Mouse (Mus musculus) midbrain, embryonic 15.5 days (tissue): ENCODE measurements at regions not wholly inside any gene's neighbourhood (a gene's known extent, or its start where the extent isn't known, plus 50 kb on each side); places are given as distances from the start of the nearest gene placed in this dataset.

Source experiments
- ATAC-seq: fragments of 200-750 bp; cut with Nextera tagmentation; replicated peaks from 2 replicates; pipeline ENCODE4 v1.8.0; 2017; ENCODE audit warnings: moderate TSS enrichment
- H3K27ac ChIP-seq: fragments of 300-500 bp; sonication (generic); 2 replicates; pipeline ENCODE4 v1.5.1; 2015; ENCODE audit warnings: mild to moderate bottlenecking, inconsistent platforms
- H3K27me3 ChIP-seq: fragments of 300-500 bp; sonication (generic); replicated peaks from 2 replicates; pipeline ENCODE4 v1.6.1; 2015; ENCODE audit warnings: inconsistent platforms
- H3K36me3 ChIP-seq: fragments of 300-500 bp; sonication (generic); replicated peaks from 2 replicates; pipeline ENCODE4 v1.6.1; 2015; ENCODE audit warnings: inconsistent platforms
- H3K4me1 ChIP-seq: fragments of 300-500 bp; sonication (generic); 2 replicates; pipeline ENCODE4 v1.6.1; 2015; ENCODE audit warnings: inconsistent platforms
- H3K4me2 ChIP-seq: fragments of 300-500 bp; sonication (generic); 2 replicates; pipeline ENCODE4 v1.6.1; 2015; ENCODE audit warnings: inconsistent platforms, mild to moderate bottlenecking, moderate library complexity
- H3K4me3 ChIP-seq: fragments of 300-500 bp; sonication (generic); 2 replicates; pipeline ENCODE4 v1.5.1; 2015; ENCODE audit warnings: mild to moderate bottlenecking, inconsistent platforms
- H3K9ac ChIP-seq: fragments of 300-500 bp; sonication (generic); 2 replicates; pipeline ENCODE4 v1.6.1; 2015; ENCODE audit warnings: mild to moderate bottlenecking, inconsistent platforms
- H3K9me3 ChIP-seq: fragments of 300-500 bp; sonication (generic); 2 replicates; pipeline ENCODE4 v1.6.1; 2016; ENCODE audit warnings: inconsistent platforms
- WGBS: fragments of 180-500 bp; shearing (Covaris S2); methylation state at CpG from one replicate; pipeline ENCODE4 v1.1.7; 2015; ENCODE audit warnings: mixed read lengths; 5-methylcytosine and 5-hydroxymethylcytosine counted together

DNA sequence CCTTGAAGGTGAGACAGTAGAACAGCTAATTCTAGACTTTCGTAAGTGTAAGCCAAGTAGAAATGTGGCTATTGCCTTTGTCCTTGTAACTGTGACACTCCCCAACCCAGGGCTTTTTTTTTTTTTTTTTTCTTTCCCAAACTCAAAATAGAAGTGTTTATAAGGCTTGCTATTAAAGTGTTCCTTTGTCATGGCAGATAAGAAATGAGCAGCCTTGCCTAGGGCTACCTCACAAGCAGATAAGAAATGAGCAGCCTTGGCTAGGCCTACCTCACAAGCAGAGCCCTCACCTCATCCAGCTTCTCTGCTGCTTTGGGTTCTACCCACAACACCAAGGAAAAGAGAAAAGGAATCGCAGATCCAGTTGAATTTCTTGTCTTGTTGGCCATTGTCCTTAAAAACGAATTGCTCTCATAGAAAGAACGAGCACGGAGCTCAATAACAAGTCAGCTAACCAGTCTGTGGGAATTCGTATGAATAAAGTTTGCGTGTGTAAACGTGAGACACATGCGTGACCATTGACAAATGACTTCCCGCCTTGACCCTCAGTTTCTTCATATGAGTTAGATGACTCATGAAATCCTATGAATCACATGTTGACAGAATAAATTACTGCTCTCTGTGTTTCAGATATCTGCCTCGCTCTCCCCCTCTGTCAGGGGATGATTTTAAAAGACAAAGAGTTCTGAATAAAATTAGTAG is 192.6 kb upstream of the Kbtbd8 start:
- ATAC-seq = no peak
- no peak overlapping the region for H3K4me3 ChIP-seq
- no peaks in the 10 kb centered on the region for H3K27me3 ChIP-seq
- H3K9me3 ChIP-seq = no peaks in the 10 kb centered on the region
- H3K4me1 ChIP-seq = no peaks in the 10 kb centered on the region
- 93% methylated on average over 11 of the region's 11 CpGs for WGBS
- H3K9ac ChIP-seq = no peak overlapping the region
- H3K36me3 ChIP-seq = no peaks in the 10 kb centered on the region
- no peak overlapping the region for H3K4me2 ChIP-seq
- no peak overlapping the region for H3K27ac ChIP-seq

DNA sequence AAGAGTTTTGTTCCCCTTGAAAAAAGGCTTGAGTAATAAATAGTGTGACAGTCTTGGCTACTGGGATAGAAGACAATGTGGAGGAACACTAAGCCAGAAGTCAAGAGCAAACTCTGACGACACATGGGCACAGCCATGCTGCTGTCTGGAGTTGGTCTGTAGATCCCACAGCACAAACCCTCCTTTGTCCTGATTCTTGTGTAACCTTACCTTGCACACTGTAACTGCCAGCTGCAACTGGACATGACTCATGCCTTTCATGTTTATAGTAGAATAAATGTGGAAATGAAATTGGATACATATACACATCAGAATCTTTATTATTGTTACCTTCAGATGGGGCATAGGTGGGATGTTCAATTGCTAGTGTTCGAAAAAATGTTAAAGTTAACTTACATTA is 195.3 kb upstream of the Kbtbd8 start:
- Histone ChIP-seq H3K4me3 (no peak overlapping the region), H3K27me3 (no peaks in the 10 kb centered on the region), H3K4me2 (no peak overlapping the region), H3K9ac (no peak overlapping the region), H3K9me3 (no peaks in the 10 kb centered on the region), H3K4me1 (no peaks in the 10 kb centered on the region), H3K27ac (no peak overlapping the region), H3K36me3 (no peaks in the 10 kb centered on the region)
- ATAC-seq = no peak
- whole genome bisulfite sequencing = 87% methylated on average over 2 of the region's 2 CpGs

DNA sequence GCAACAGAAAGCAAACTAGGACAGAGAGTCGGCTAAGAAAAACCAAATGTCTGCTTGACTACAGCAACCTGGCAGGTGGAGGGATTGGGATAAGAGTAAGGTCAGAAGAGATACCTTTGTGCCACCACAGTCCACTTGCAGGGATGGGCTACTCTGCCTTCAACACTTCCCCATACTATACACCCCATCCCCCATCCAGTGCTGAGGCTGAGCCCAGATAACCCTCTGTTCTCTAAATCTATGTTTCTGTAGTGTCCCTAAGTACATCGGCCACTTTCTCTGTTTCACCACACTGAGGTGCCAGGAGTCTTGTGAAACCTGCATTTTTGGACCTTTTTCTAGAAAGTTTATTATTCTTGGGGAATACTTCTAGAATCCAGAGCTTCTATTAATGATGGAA is 196.3 kb upstream of the Kbtbd8 start:
- no peaks in the 10 kb centered on the region for H3K36me3 ChIP-seq
- H3K9me3 ChIP-seq = no peaks in the 10 kb centered on the region
- no peaks in the 10 kb centered on the region for H3K27me3 ChIP-seq
- no peak for ATAC-seq
- no peak overlapping the region for H3K4me2 ChIP-seq
- no peak overlapping the region for H3K4me3 ChIP-seq
- H3K4me1 ChIP-seq = no peaks in the 10 kb centered on the region
- H3K9ac ChIP-seq = no peak overlapping the region
- 96% methylated on average over 2 of the region's 2 CpGs for WGBS
- no peak overlapping the region for H3K27ac ChIP-seq

DNA sequence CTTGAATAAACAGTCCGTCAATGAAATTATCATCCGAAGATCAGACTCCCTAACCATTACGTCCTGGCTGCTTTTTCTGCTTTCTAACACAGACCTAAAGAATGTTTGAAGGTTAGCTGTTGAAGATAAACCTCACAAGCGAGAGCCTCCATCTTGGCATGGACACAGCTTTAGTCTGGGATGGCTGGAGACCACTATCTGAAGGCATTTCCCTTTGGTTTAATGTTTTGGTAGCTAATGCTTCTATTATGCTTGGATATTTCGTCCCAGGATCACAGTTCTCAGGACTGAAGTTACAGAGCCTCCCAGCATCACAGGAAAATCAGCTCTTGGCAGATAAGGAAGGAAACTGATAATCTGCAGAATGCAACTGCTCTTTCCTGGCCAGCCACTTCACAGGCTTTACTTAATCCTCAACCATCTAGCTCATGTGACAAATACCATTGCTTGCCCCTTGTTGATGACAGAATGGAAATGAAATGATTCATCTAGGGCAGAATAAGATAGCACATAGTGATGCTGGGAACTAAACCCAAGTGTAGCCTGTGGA is 197.8 kb upstream of the Kbtbd8 start:
- Histone ChIP-seq H3K9me3 (no peaks in the 10 kb centered on the region), H3K4me3 (no peak overlapping the region), H3K4me1 (no peaks in the 10 kb centered on the region), H3K4me2 (no peak overlapping the region), H3K27ac (no peak overlapping the region), H3K36me3 (no peaks in the 10 kb centered on the region), H3K27me3 (no peaks in the 10 kb centered on the region), H3K9ac (no peak overlapping the region)
- no peak for ATAC-seq
- 89% methylated on average over 5 of the region's 5 CpGs for WGBS

DNA sequence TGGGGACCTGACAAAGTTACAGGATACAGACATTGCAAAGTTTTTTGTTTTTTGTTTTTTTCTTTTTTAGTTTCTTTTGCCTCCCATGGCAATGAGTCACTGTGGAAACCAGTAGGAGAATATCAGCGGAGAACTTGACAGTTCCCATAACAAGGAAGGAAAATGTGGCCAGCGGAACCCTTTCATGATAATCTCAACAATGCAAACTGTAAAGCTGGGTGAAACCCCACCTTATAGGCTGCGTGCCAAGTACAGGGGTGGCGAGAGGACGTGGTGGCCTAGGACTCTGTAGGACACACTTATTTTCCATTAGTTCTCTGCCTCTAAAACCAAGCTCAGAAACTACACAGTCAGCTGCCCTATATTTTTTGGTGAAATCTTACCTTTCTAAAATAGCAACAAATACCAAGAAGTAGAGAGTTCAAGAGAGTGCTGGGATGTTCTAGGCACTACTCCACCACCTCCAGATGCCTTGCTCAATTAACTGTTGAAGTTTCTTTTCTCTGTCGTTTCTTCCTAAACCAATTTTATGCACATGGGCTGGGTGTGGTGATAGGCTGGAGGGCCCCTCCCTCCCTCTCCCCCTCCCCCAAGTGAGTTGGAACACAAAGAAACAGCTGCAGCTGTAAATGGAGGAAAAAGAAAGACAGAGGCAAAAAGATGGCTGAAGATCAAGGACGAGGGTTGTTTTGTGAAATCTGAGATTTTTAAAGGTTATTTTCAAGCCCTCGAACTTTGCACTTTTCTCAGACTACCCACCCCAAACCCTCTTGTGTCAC is 201.0 kb upstream of the Kbtbd8 start:
- WGBS = 64% methylated on average over 8 of the region's 8 CpGs
- Histone ChIP-seq H3K27ac (no peak overlapping the region), H3K4me1 (no peaks in the 10 kb centered on the region), H3K4me2 (no peak overlapping the region), H3K27me3 (no peaks in the 10 kb centered on the region), H3K9me3 (no peaks in the 10 kb centered on the region), H3K36me3 (no peaks in the 10 kb centered on the region), H3K4me3 (no peak overlapping the region), H3K9ac (no peak overlapping the region)
- no peak for ATAC-seq

DNA sequence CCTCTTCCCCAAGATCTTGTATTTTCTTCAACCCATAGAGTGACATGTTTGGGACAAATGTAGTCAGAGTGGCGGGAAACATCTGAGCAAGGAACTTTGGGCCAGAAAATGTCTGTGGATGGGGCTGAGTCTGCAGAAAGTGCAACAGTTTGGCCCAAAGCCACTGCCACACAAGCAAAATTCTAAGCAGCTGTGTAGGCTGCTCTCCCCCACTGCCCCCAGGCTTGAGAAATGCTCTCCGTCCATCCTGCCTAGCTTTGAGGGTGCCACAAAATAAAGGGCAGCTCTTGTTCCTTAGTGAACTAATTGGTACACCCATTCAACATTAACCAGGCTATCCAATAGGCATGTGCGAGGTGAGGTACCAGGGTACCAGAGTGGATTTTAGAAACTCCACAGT is 205.2 kb upstream of the Kbtbd8 start:
- H3K27me3 ChIP-seq = no peaks in the 10 kb centered on the region
- H3K4me1 ChIP-seq = no peaks in the 10 kb centered on the region
- no peak overlapping the region for H3K4me2 ChIP-seq
- WGBS = 77% methylated on average over 3 of the region's 3 CpGs
- no peaks in the 10 kb centered on the region for H3K36me3 ChIP-seq
- no peak overlapping the region for H3K9ac ChIP-seq
- no peak overlapping the region for H3K4me3 ChIP-seq
- no peaks in the 10 kb centered on the region for H3K9me3 ChIP-seq
- ATAC-seq = no peak
- no peak overlapping the region for H3K27ac ChIP-seq

DNA sequence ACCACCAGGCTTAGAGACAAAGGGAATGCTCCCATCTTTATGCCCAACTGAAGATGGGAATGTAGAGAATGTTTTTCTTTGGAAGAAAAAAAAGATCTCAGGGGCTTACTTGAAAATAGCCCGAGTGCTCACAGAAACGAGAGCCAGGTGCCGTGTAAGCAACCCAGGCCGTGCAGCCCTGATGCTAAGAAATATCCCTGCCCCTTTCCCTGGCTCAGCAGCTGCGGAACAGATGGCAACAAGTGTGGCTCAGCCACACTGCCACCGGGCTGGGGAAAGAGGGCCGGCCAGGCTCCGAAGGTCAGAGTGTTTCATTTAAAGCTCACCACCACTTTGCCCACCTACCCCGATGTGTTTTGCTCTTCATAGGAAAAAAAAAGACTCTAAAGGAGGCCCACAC is 205.7 kb upstream of the Kbtbd8 start:
- H3K9me3 ChIP-seq = no peaks in the 10 kb centered on the region
- ATAC-seq = no peak
- H3K36me3 ChIP-seq = no peaks in the 10 kb centered on the region
- 61% methylated on average over 9 of the region's 9 CpGs for WGBS
- H3K4me3 ChIP-seq = no peak overlapping the region
- H3K4me1 ChIP-seq = no peaks in the 10 kb centered on the region
- H3K9ac ChIP-seq = no peak overlapping the region
- H3K27me3 ChIP-seq = no peaks in the 10 kb centered on the region
- no peak overlapping the region for H3K27ac ChIP-seq
- no peak overlapping the region for H3K4me2 ChIP-seq

DNA sequence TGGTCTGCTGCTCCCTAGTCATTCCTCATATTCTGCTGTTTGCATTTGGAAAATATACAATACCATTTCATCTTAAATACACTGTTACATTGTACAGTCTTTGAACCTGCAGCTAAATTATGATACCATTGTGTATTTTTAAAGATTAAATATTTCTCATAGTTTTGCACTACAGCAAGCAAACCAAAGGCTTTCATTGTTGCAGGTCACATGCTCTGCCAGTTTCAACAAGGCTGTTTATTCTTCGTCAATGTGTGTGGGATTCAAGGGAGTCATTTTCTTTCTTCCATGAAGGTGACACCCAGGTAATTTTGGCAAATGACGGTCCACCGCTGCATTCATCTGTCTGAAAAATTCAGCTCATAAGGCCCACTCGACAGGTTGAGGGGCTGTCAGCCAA is 200.9 kb upstream of the Lrig1 start:
- H3K36me3 ChIP-seq = no peaks in the 10 kb centered on the region
- 92% methylated on average over 4 of the region's 4 CpGs for WGBS
- no peak for ATAC-seq

DNA sequence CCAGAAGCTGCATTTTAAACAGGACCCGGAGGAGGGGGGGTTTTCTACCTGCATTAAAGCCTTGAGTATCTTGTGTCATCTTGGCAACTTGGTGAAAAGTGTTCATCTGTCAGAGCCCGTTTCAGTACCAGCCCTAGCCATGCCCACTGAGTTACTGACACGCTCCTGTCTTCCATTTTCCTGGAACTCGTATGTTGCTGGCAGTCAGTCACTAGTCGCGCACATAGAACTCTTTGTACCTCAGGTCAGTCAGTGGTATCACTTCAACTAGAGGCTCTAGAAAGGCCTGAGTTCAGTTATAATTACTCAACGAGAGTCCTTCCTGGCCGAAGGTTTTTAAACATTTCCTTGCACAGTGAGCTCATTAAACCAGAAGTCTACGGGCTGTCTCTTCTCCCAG is 198.9 kb upstream of the Lrig1 start:
- no peak overlapping the region for H3K4me2 ChIP-seq
- 82% methylated on average over 9 of the region's 9 CpGs for WGBS
- ATAC-seq = no peak
- H3K27ac ChIP-seq = no peak overlapping the region
- H3K36me3 ChIP-seq = no peaks in the 10 kb centered on the region
- no peak overlapping the region for H3K9ac ChIP-seq
- no peak overlapping the region for H3K4me3 ChIP-seq
- no peaks in the 10 kb centered on the region for H3K4me1 ChIP-seq
- no peaks in the 10 kb centered on the region for H3K9me3 ChIP-seq
- H3K27me3 ChIP-seq = no peaks in the 10 kb centered on the region

More for the DNA sequence above, 200.9 kb upstream of the Lrig1 start:
- Histone ChIP-seq H3K9me3 (no peaks in the 10 kb centered on the region), H3K27ac (no peak overlapping the region), H3K4me3 (no peak overlapping the region), H3K4me2 (no peak overlapping the region), H3K4me1 (no peaks in the 10 kb centered on the region), H3K9ac (no peak overlapping the region), H3K27me3 (no peaks in the 10 kb centered on the region)

DNA sequence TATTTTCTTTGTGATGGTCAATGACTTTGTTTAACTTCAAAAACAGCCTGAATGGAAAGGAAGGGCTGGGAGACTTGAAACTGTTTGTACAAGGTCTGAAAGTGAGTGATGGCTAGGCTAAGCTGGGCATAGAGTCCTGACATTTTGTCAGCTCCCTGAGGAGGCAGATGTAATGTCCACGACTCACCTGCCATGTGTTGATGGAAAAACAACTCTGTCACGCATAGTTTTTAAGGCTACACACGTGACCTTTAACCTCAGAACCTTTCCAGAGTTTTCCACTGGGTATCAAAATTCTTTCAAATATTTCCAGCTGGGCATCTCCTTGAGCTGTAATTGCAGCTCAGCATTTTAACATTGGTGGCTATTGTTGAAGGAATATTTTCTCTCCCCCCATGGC is 190.2 kb upstream of the Lrig1 start:
- Histone ChIP-seq H3K27me3 (no peaks in the 10 kb centered on the region), H3K4me1 (no peaks in the 10 kb centered on the region), H3K27ac (no peak overlapping the region), H3K9ac (no peak overlapping the region), H3K9me3 (no peaks in the 10 kb centered on the region), H3K4me3 (no peak overlapping the region), H3K36me3 (no peaks in the 10 kb centered on the region), H3K4me2 (no peak overlapping the region)
- 74% methylated on average over 3 of the region's 3 CpGs for WGBS
- ATAC-seq = no peak

DNA sequence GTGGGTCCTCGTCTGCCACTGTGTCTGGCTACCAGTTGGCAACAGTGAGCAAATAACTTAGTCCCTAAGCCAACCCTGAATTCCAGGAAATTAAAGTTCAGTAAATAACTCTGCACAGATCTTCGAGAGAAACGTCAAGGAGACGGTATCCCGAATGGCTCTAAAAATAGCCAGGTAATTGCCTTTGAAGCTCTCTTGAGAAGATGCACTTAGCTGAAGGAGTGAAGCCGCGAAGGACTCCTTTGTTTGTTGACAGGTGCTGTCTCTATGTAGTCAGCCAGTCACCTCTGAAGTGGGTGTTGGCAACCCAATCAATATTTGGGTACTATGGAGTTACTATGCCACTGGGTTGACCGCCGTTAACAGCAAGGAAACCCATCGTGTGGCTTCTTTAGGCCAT is 189.3 kb upstream of the Lrig1 start:
- Histone ChIP-seq H3K4me2 (no peak overlapping the region), H3K9ac (no peak overlapping the region), H3K4me1 (no peaks in the 10 kb centered on the region), H3K36me3 (no peaks in the 10 kb centered on the region), H3K27ac (no peak overlapping the region), H3K9me3 (no peaks in the 10 kb centered on the region), H3K4me3 (no peak overlapping the region), H3K27me3 (no peaks in the 10 kb centered on the region)
- WGBS = 88% methylated on average over 10 of the region's 10 CpGs
- ATAC-seq = no peak

DNA sequence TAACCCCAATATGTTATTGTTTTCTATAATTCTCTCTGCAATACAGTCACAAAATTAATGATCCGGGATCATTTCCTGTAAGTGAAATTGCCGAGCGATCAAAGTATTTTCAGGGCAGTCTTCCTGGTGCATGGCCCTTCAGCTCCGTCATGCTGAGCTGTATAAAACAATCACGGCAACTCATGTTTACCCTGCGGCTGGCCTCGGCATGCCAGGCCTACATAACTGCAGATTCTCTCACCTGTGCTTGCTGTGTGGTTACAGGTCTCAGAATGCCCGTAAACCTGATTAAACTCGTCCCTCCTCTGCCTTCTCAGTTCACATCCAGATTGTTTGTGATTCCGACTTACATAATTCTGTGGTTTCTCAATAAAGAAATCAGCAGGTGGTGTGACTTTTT is 181.2 kb upstream of the Lrig1 start:
- H3K4me1 ChIP-seq = no peaks in the 10 kb centered on the region
- H3K36me3 ChIP-seq = no peaks in the 10 kb centered on the region
- H3K4me3 ChIP-seq = no peak overlapping the region
- no peak for ATAC-seq
- no peaks in the 10 kb centered on the region for H3K27me3 ChIP-seq
- no peak overlapping the region for H3K27ac ChIP-seq
- H3K9me3 ChIP-seq = no peaks in the 10 kb centered on the region
- WGBS = 82% methylated on average over 10 of the region's 10 CpGs
- no peak overlapping the region for H3K9ac ChIP-seq
- H3K4me2 ChIP-seq = no peak overlapping the region

DNA sequence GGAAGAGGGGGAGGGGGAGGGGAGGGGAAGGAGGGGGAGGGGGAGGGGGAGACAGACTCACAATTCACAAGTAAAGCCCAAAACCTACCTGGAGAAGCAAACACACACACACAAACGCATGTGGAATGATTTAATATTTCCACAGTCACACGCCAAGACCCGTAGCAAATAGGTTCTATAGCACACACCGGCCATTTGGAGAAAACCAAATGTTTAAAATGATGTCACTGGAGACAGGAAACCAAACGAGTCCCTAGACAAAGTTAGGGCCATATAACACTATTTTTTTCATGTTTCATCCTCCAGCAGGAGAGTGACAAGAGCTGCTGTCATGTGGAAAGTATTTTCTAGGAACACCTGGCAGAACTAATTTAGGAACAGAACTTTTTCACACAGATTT is 175.9 kb upstream of the Lrig1 start:
- H3K9ac ChIP-seq = no peak overlapping the region
- WGBS = 84% methylated on average over 5 of the region's 5 CpGs
- no peak overlapping the region for H3K27ac ChIP-seq
- H3K27me3 ChIP-seq = no peaks in the 10 kb centered on the region
- no peak for ATAC-seq
- H3K36me3 ChIP-seq = no peaks in the 10 kb centered on the region
- H3K4me3 ChIP-seq = no peak overlapping the region
- no peaks in the 10 kb centered on the region for H3K9me3 ChIP-seq
- H3K4me2 ChIP-seq = no peak overlapping the region
- no peaks in the 10 kb centered on the region for H3K4me1 ChIP-seq
